Mouse (Mus musculus) kidney, embryonic 16.5 days (tissue): ENCODE measurements around the gene Atp2c2. TPM values are rescaled to one million over a fixed set of nuclear protein-coding genes. Genes with fewer than 3 reads are reported as not detected.
A peak's percentile ranks its signal among the peaks of the same experiment; 100 is the strongest.

Experiments
- ATAC-seq: fragments of 200-750 bp; cut with Nextera tagmentation; 2 replicates; pipeline ENCODE4 v1.8.0; 2017; ENCODE audit warnings: moderate TSS enrichment; ENCODE audit not compliant: low FRiP score, low TSS enrichment
- H3K27ac ChIP-seq: fragments of 300-500 bp; sonication (generic); 2 replicates; pipeline ENCODE4 v1.5.1; 2014; ENCODE audit warnings: low read length
- H3K27me3 ChIP-seq: fragments of 300-500 bp; sonication (generic); 2 replicates; pipeline ENCODE4 v1.6.1; 2014; ENCODE audit warnings: low read length, control low read depth, mixed read lengths; ENCODE audit not compliant: insufficient read depth
- H3K36me3 ChIP-seq: fragments of 300-500 bp; sonication (generic); 2 replicates; pipeline ENCODE4 v1.6.1; 2014; ENCODE audit warnings: low read length, control low read depth, mixed read lengths; ENCODE audit not compliant: insufficient read depth
- H3K4me1 ChIP-seq: fragments of 300-500 bp; sonication (generic); 2 replicates; pipeline ENCODE4 v1.6.1; 2014; ENCODE audit warnings: low read length, control low read depth, mixed read lengths; ENCODE audit not compliant: insufficient read depth
- H3K4me2 ChIP-seq: fragments of 300-500 bp; sonication (generic); replicated peaks from 2 replicates; pipeline ENCODE4 v1.6.1; 2014; ENCODE audit warnings: low read depth, low read length
- H3K4me3 ChIP-seq: fragments of 300-500 bp; sonication (generic); 2 replicates; pipeline ENCODE4 v1.5.1; 2014; ENCODE audit warnings: mild to moderate bottlenecking, low read length
- H3K9ac ChIP-seq: fragments of 300-500 bp; sonication (generic); replicated peaks from 2 replicates; pipeline ENCODE4 v1.6.1; 2014; ENCODE audit warnings: low read length
- H3K9me3 ChIP-seq: fragments of 300-500 bp; sonication (generic); 2 replicates; pipeline ENCODE4 v1.6.1; 2016; ENCODE audit warnings: low read length, control low read depth
- WGBS: fragments of 180-500 bp; shearing (Covaris S2); extraction: QIAGEN DNeasy Blood & Tissue Kit; methylation state at CpG from one replicate; pipeline ENCODE4 v1.1.7; 2014; 5-methylcytosine and 5-hydroxymethylcytosine counted together
- polyA plus RNA-seq: library from polyadenylated mRNA; unstranded; fragments of >200 nt; fragmentation: Nextera tagmentation; extraction: Ambion mirVana; gene quantifications from 2 replicates; pipeline ENCODE4 v1.2.1, GENCODE M21; 2015

The Atp2c2 gene
- 1.9 and 2.7 TPM in 2 replicates for polyA plus RNA-seq

- Histone ChIP-seq H3K27me3 (peaks cover 47% of the 10 kb centered on the region), H3K4me1 (peaks cover 10% of the 10 kb centered on the region), H3K4me2 (peak within 1 kb of the TSS; percentile 55), H3K9me3 (no peaks in the 10 kb centered on the region), H3K9ac (peak within 1 kb of the TSS; percentile 53), H3K27ac (no peak within 1 kb of the TSS), H3K4me3 (peak within 1 kb of the TSS; percentile 32), H3K36me3 (no peaks in the 10 kb centered on the region)
- 4% methylated on average over 26 of the region's 26 CpGs for WGBS
- ATAC-seq: peak; percentile 53; the same call in 1 of the 2 replicates
These were observed at the start of gene Atp2c2 for GRCm38 (mm10) chr8:119699549-119700134. Atp2c2 (plus strand) TSS chr8:119700009.

- Histone ChIP-seq H3K4me2 (no peak overlapping the region), H3K9ac (no peak overlapping the region), H3K4me3 (no peak overlapping the region), H3K9me3 (peaks cover 5% of the 10 kb centered on the region; the same call in 1 of the 2 replicates), H3K27me3 (no peaks in the 10 kb centered on the region), H3K4me1 (peaks cover 15% of the 10 kb centered on the region), H3K36me3 (no peaks in the 10 kb centered on the region), H3K27ac (no peak overlapping the region)
- 3% methylated on average over 2 of the region's 2 CpGs for WGBS
- ATAC-seq: peak; percentile 85; the same call in 1 of the 2 replicates
These were observed 48.5 kb upstream of the Atp2c2 start for GRCm38 (mm10) chr8:119651324-119651723.

- 55% methylated on average over 5 of the region's 5 CpGs for WGBS
- peaks cover 17% of the 10 kb centered on the region for H3K4me1 ChIP-seq
- H3K27ac ChIP-seq: no peak overlapping the region
- H3K4me2 ChIP-seq: no peak overlapping the region
- H3K36me3 ChIP-seq: no peaks in the 10 kb centered on the region
- ATAC-seq: no peak
- H3K9me3 ChIP-seq: 0 out of 2 replicates have a peak, but pooled peaks cover 5% of the 10 kb centered on the region
- H3K4me3 ChIP-seq: no peak overlapping the region
- no peaks in the 10 kb centered on the region for H3K27me3 ChIP-seq
- H3K9ac ChIP-seq: no peak overlapping the region
These were observed 42.9 kb upstream of the Atp2c2 start for GRCm38 (mm10) chr8:119656709-119657464.

- Histone ChIP-seq H3K4me1 (peaks cover 29% of the 10 kb centered on the region), H3K27me3 (no peaks in the 10 kb centered on the region), H3K4me2 (no peak overlapping the region), H3K9ac (no peak overlapping the region; the same call in 1 of the 2 replicates), H3K27ac (no peak overlapping the region), H3K9me3 (0 out of 2 replicates have a peak, but pooled peaks cover 5% of the 10 kb centered on the region), H3K36me3 (no peaks in the 10 kb centered on the region), H3K4me3 (no peak overlapping the region)
- peak; percentile 78 for ATAC-seq
- WGBS: 7% methylated on average over 9 of the region's 9 CpGs
These were observed 38.7 kb upstream of the Atp2c2 start for GRCm38 (mm10) chr8:119661081-119661480.

GRCm38 (mm10) chr8:119661892-119662291, 37.9 kb upstream of the Atp2c2 start:
- Histone ChIP-seq H3K4me3 (no peak overlapping the region), H3K27me3 (peaks cover 2% of the 10 kb centered on the region; the same call in 1 of the 2 replicates), H3K9ac (no peak overlapping the region), H3K4me2 (no peak overlapping the region), H3K4me1 (peaks cover 37% of the 10 kb centered on the region), H3K9me3 (0 out of 2 replicates have a peak, but pooled peaks cover 5% of the 10 kb centered on the region), H3K36me3 (no peaks in the 10 kb centered on the region), H3K27ac (no peak overlapping the region)
- ATAC-seq: no peak
- 83% methylated on average over 6 of the region's 6 CpGs for WGBS

GRCm38 (mm10) chr8:119663440-119663839, 36.4 kb upstream of the Atp2c2 start:
- Histone ChIP-seq H3K27ac (no peak overlapping the region), H3K9ac (no peak overlapping the region), H3K36me3 (no peaks in the 10 kb centered on the region), H3K27me3 (peaks cover 4% of the 10 kb centered on the region; the same call in 1 of the 2 replicates), H3K9me3 (no peaks in the 10 kb centered on the region), H3K4me3 (no peak overlapping the region), H3K4me2 (no peak overlapping the region), H3K4me1 (peaks cover 38% of the 10 kb centered on the region)
- ATAC-seq: no peak
- 70% methylated on average over 11 of the region's 11 CpGs for WGBS

GRCm38 (mm10) chr8:119665270-119665669, 34.5 kb upstream of the Atp2c2 start:
- no peak overlapping the region for H3K4me2 ChIP-seq
- H3K9ac ChIP-seq: no peak overlapping the region
- H3K4me3 ChIP-seq: no peak overlapping the region
- H3K4me1 ChIP-seq: peaks cover 38% of the 10 kb centered on the region
- H3K9me3 ChIP-seq: no peaks in the 10 kb centered on the region
- peaks cover 4% of the 10 kb centered on the region; the same call in 1 of the 2 replicates for H3K27me3 ChIP-seq
- no peaks in the 10 kb centered on the region for H3K36me3 ChIP-seq
- no peak for ATAC-seq
- 47% methylated on average over 6 of the region's 6 CpGs for WGBS
- H3K27ac ChIP-seq: 0 out of 2 replicates have a peak overlapping the region, but pooled peaks have one; percentile 10

- ATAC-seq: peak; percentile 53; the same call in 1 of the 2 replicates
- WGBS: 10% methylated on average over 14 of the region's 14 CpGs
- H3K4me2 ChIP-seq: peak within 1 kb of the TSS; percentile 27
- no peaks in the 10 kb centered on the region for H3K9me3 ChIP-seq
- H3K36me3 ChIP-seq: no peaks in the 10 kb centered on the region
- no peak within 1 kb of the TSS for H3K4me3 ChIP-seq
- H3K9ac ChIP-seq: no peak within 1 kb of the TSS
- 0 out of 2 replicates have a peak within 1 kb of the TSS, but pooled peaks have one; percentile 10 for H3K27ac ChIP-seq
- H3K4me1 ChIP-seq: peaks cover 34% of the 10 kb centered on the region
- peaks cover 4% of the 10 kb centered on the region; the same call in 1 of the 2 replicates for H3K27me3 ChIP-seq
These were observed 33.4 kb upstream of the Atp2c2 start, which contains the start of gene Wfdc1 for GRCm38 (mm10) chr8:119666219-119666951. Wfdc1 (plus strand) TSS chr8:119666365.

- H3K9ac ChIP-seq: no peak overlapping the region
- peaks cover 4% of the 10 kb centered on the region; the same call in 1 of the 2 replicates for H3K27me3 ChIP-seq
- no peak overlapping the region for H3K27ac ChIP-seq
- no peak overlapping the region for H3K4me2 ChIP-seq
- no peaks in the 10 kb centered on the region for H3K9me3 ChIP-seq
- H3K4me3 ChIP-seq: no peak overlapping the region
- H3K4me1 ChIP-seq: peaks cover 34% of the 10 kb centered on the region
- 63% methylated on average over 9 of the region's 9 CpGs for WGBS
- no peaks in the 10 kb centered on the region for H3K36me3 ChIP-seq
- no peak for ATAC-seq
These were observed 31.4 kb upstream of the Atp2c2 start for GRCm38 (mm10) chr8:119668447-119668846.
